Mouse (Mus musculus): ENCODE data around the gene Ing3. TPM values are rescaled to one million over a fixed set of nuclear protein-coding genes. Genes with fewer than 3 reads are reported as not detected.

Ing3 gene
- total RNA-seq, 2 experiments from 2014 or later = 23.8 to 28.9 TPM

- no peak for DNase-seq (ENCODE audit: low spot score in 2 of 2)
Measured at GRCm38 (mm10) chr6:21990181-21991135, 41.1 kb downstream of the Ing3 start.

GRCm38 (mm10) chr6:21991151-21991550, 41.8 kb downstream of the Ing3 start:
- DNase-seq (ENCODE audit: low spot score in 2 of 2) = no peak

- no peak for DNase-seq (ENCODE audit: low spot score in 2 of 2)
Measured at GRCm38 (mm10) chr6:21993070-21993469, 43.7 kb downstream of the Ing3 start.

- DNase-seq (ENCODE audit: low spot score in 2 of 2) = no peak
Measured at GRCm38 (mm10) chr6:21998131-21998530, 48.8 kb downstream of the Ing3 start.

- DNase-seq (ENCODE audit: low spot score in 2 of 2) = no peak
Measured at GRCm38 (mm10) chr6:21999025-21999424, 49.7 kb downstream of the Ing3 start.

GRCm38 (mm10) chr6:22000086-22000485, 50.7 kb downstream of the Ing3 start:
- DNase-seq (ENCODE audit: low spot score in 2 of 2) = no peak

- no peak for DNase-seq (ENCODE audit: low spot score in 2 of 2)
Measured at GRCm38 (mm10) chr6:22000881-22001280, 51.5 kb downstream of the Ing3 start.

- DNase-seq (ENCODE audit: low spot score in 2 of 2) = no peak
Measured at GRCm38 (mm10) chr6:22001284-22001916, 52.0 kb downstream of the Ing3 start.

GRCm38 (mm10) chr6:22002521-22003199, 53.3 kb downstream of the Ing3 start:
- DNase-seq (ENCODE audit: low spot score in 2 of 2) = no peak

GRCm38 (mm10) chr6:22003200-22003587, 53.8 kb downstream of the Ing3 start:
- no peak for DNase-seq (ENCODE audit: low spot score in 2 of 2)

GRCm38 (mm10) chr6:22003959-22004543, 54.7 kb downstream of the Ing3 start:
- DNase-seq (ENCODE audit: low spot score in 2 of 2) = no peak

- DNase-seq (ENCODE audit: low spot score in 2 of 2) = no peak
Measured at GRCm38 (mm10) chr6:22008346-22008745, 59.0 kb downstream of the Ing3 start.

GRCm38 (mm10) chr6:22010258-22010657, 60.9 kb downstream of the Ing3 start:
- no peak for DNase-seq (ENCODE audit: low spot score in 2 of 2)

GRCm38 (mm10) chr6:22010761-22011281, 61.5 kb downstream of the Ing3 start:
- no peak for DNase-seq (ENCODE audit: low spot score in 2 of 2)

GRCm38 (mm10) chr6:22011546-22011945, 62.2 kb downstream of the Ing3 start:
- DNase-seq (ENCODE audit: low spot score in 2 of 2) = no peak

- DNase-seq (ENCODE audit: low spot score in 2 of 2) = no peak
Measured at GRCm38 (mm10) chr6:22012099-22012498, 62.7 kb downstream of the Ing3 start.

- DNase-seq (ENCODE audit: low spot score in 2 of 2) = no peak
Measured at GRCm38 (mm10) chr6:22012501-22012900, 63.1 kb downstream of the Ing3 start.

GRCm38 (mm10) chr6:22013394-22013793, 64.0 kb downstream of the Ing3 start:
- DNase-seq (ENCODE audit: low spot score in 2 of 2) = no peak

- no peak for DNase-seq (ENCODE audit: low spot score in 2 of 2)
Measured at GRCm38 (mm10) chr6:22014291-22014911, 65.0 kb downstream of the Ing3 start.

- DNase-seq (ENCODE audit: low spot score in 2 of 2) = no peak
Measured at GRCm38 (mm10) chr6:22017631-22018030, 68.3 kb downstream of the Ing3 start.

Measured in left cerebral cortex, adult 18-20 months (tissue).